9 mouse cellular contexts compared by ENCODE assay signal in genomic region chr8:78340689-78341529, GRCm38 (mm10).
A peak's percentile ranks its signal among the peaks of the same experiment; 100 is the strongest.
DNase-seq lines count a peak whose midpoint lies in the region; ATAC-seq and TF ChIP-seq lines count a peak whose summit lies in the region.
"Had no signal": no experiment of that assay in that cellular context is flagged by ENCODE, and none has a peak within 500 bp of the region (broad histone marks: within the 10 kb centered on the region; RNA-seq: fewer than 3 reads in every experiment).

No protein-coding gene starts in this region.

- no peak overlapping the region for H3K9ac ChIP-seq in forebrain, embryonic 14.5 days (ENCODE audit: low read length)
- no peak overlapping the region for H3K9ac ChIP-seq in hindbrain, embryonic 16.5 days (ENCODE audit: low read depth, low read length)
- H3K9ac ChIP-seq in midbrain, embryonic 16.5 days (ENCODE audit: low read depth, low read length): no peak overlapping the region
- H3K9ac ChIP-seq: kidney, embryonic 15.5 days; liver, embryonic 14.5 days had no signal

- WGBS in forebrain, embryonic 14.5 days: 23% methylated on average over 11 of the region's 11 CpGs
- 46% methylated on average over 11 of the region's 11 CpGs for WGBS in hindbrain, embryonic 16.5 days
- WGBS in midbrain, embryonic 16.5 days: 41% methylated on average over 11 of the region's 11 CpGs

- no peaks in the 10 kb centered on the region for H3K36me3 ChIP-seq in forebrain, embryonic 14.5 days (ENCODE audit: control insufficient read depth, insufficient read depth, low read length)
- no peaks in the 10 kb centered on the region for H3K36me3 ChIP-seq in hindbrain, embryonic 16.5 days (ENCODE audit: control insufficient read depth, insufficient read depth, low read length)
- H3K36me3 ChIP-seq in midbrain, embryonic 16.5 days (ENCODE audit: control insufficient read depth, insufficient read depth, low read length): no peaks in the 10 kb centered on the region
- H3K36me3 ChIP-seq: kidney, embryonic 15.5 days had no signal

- H3K4me2 ChIP-seq in forebrain, embryonic 14.5 days (ENCODE audit: low read length): peak overlapping the region; percentile 8; the same call in 1 of the 2 replicates
- peak overlapping the region; percentile 19; the same call in 1 of the 2 replicates for H3K4me2 ChIP-seq in hindbrain, embryonic 16.5 days (ENCODE audit: low read length)
- no peak overlapping the region; the same call in 1 of the 2 replicates for H3K4me2 ChIP-seq in midbrain, embryonic 16.5 days (ENCODE audit: low read length)
- H3K4me2 ChIP-seq: kidney, embryonic 15.5 days had no signal

- peak; percentile 36 to 37 for DNase-seq in layer of hippocampus, adult 2 months (ENCODE audit: low spot score in 2 of 2)
- no peak for DNase-seq in layer of hippocampus, adult 9-10 months (ENCODE audit: low spot score)
- peak; percentile 83 for DNase-seq in forebrain, embryonic 14.5 days (ENCODE audit: low spot score)
- no peak for DNase-seq in adipocyte (ENCODE audit: low spot score)
- no peak for DNase-seq in embryo, embryonic 10 days (ENCODE audit: low spot score)

- peak overlapping the region; percentile 78 for H3K27ac ChIP-seq in layer of hippocampus, adult 2 months
- peak overlapping the region; percentile 30; the same call in 1 of the 2 replicates for H3K27ac ChIP-seq in forebrain, embryonic 14.5 days (ENCODE audit: low read depth, low read length)
- peak overlapping the region; percentile 21; the same call in 1 of the 2 replicates for H3K27ac ChIP-seq in hindbrain, embryonic 16.5 days (ENCODE audit: low read depth, low read length)
- peak overlapping the region; percentile 50 for H3K27ac ChIP-seq in midbrain, embryonic 16.5 days (ENCODE audit: low read length)
- H3K27ac ChIP-seq: kidney, embryonic 15.5 days; liver, embryonic 14.5 days had no signal

- TF ChIP-seq CTCF in layer of hippocampus, adult 2 months (conservative IDR thresholded peaks at IDR 0.05): no peak

- H3K4me3 ChIP-seq in layer of hippocampus, adult 2 months: no peak overlapping the region
- no peak overlapping the region for H3K4me3 ChIP-seq in forebrain, embryonic 14.5 days (ENCODE audit: low read depth, low read length)
- no peak overlapping the region for H3K4me3 ChIP-seq in hindbrain, embryonic 16.5 days (ENCODE audit: low read length)
- no peak overlapping the region for H3K4me3 ChIP-seq in midbrain, embryonic 16.5 days (ENCODE audit: low read depth, low read length)
- H3K4me3 ChIP-seq: kidney, embryonic 15.5 days had no signal

- peak; percentile 79 for ATAC-seq in forebrain, embryonic 14.5 days
- ATAC-seq in hindbrain, embryonic 16.5 days: peak; percentile 92
- ATAC-seq in midbrain, embryonic 16.5 days: peak; percentile 79

- H3K9me3 ChIP-seq in forebrain, embryonic 14.5 days (replicated peaks; ENCODE audit: control insufficient read depth, low read length): no peaks in the 10 kb centered on the region
- no peaks in the 10 kb centered on the region for H3K9me3 ChIP-seq in hindbrain, embryonic 16.5 days (ENCODE audit: control insufficient read depth, low read length)
- no peaks in the 10 kb centered on the region for H3K9me3 ChIP-seq in midbrain, embryonic 16.5 days (replicated peaks; ENCODE audit: control insufficient read depth, low read length, poor library complexity, severe bottlenecking)
- H3K9me3 ChIP-seq: kidney, embryonic 15.5 days had no signal

- H3K4me1 ChIP-seq in forebrain, embryonic 14.5 days (ENCODE audit: control insufficient read depth, insufficient read depth, low read length): peaks cover 9% of the 10 kb centered on the region; the same call in 1 of the 2 replicates
- H3K4me1 ChIP-seq in hindbrain, embryonic 16.5 days (ENCODE audit: control insufficient read depth, insufficient read depth, low read depth, low read length): peaks cover under 1% of the 10 kb centered on the region
- H3K4me1 ChIP-seq in midbrain, embryonic 16.5 days (ENCODE audit: control insufficient read depth, insufficient read depth, low read length): peaks cover 2% of the 10 kb centered on the region; the same call in 1 of the 2 replicates
- H3K4me1 ChIP-seq: kidney, embryonic 15.5 days had no signal

- no peaks in the 10 kb centered on the region for H3K27me3 ChIP-seq in forebrain, embryonic 14.5 days (replicated peaks; ENCODE audit: control insufficient read depth, insufficient read depth, low read length)
- H3K27me3 ChIP-seq in hindbrain, embryonic 16.5 days (replicated peaks; ENCODE audit: control insufficient read depth, insufficient read depth, low read length): no peaks in the 10 kb centered on the region
- H3K27me3 ChIP-seq in midbrain, embryonic 16.5 days (ENCODE audit: control insufficient read depth, insufficient read depth, low read depth, low read length): no peaks in the 10 kb centered on the region

Comparison
In these comparisons a context has a peak if more than half of its experiments do, and no peak if none do; other contexts are left out.
1. DNase-seq: peak in layer of hippocampus, adult 2 months (2 of 2) and forebrain, embryonic 14.5 days (single experiment); none in layer of hippocampus, adult 9-10 months (single experiment), adipocyte (single experiment) and embryo, embryonic 10 days (single experiment).
2. H3K27ac ChIP-seq: peak in every context shown above with its lines; median percentile 78 in layer of hippocampus, adult 2 months; 50 in midbrain, embryonic 16.5 days; 30 in forebrain, embryonic 14.5 days; 21 in hindbrain, embryonic 16.5 days.
3. Peak in every context shown above with its lines, with median percentiles within 50 percentile points of each other: ATAC-seq.